Mouse (Mus musculus) limb, embryonic 12.5 days (tissue): ENCODE measurements around the gene Naa16. TPM values are rescaled to one million over a fixed set of nuclear protein-coding genes. Genes with fewer than 3 reads are reported as not detected.
"Not testable (repeated sequence)": the region's sequence is repeated elsewhere in the genome, so short reads cannot be mapped to it uniquely, and the experiment has no call there.

Experiments used
- ATAC-seq: fragments of 200-750 bp; cut with Nextera tagmentation; 2 replicates; pipeline ENCODE4 v1.8.0; 2017; ENCODE audit warnings: low read depth, moderate TSS enrichment; ENCODE audit not compliant: insufficient number of reproducible peaks, insufficient read depth, low FRiP score, low TSS enrichment
- H3K27ac ChIP-seq: fragments of 300-500 bp; sonication (generic); 2 replicates; pipeline ENCODE4 v1.5.1; 2016; ENCODE audit warnings: mild to moderate bottlenecking, moderate library complexity
- H3K27me3 ChIP-seq: fragments of 300-500 bp; sonication (generic); 2 replicates; pipeline ENCODE4 v1.6.1; 2016; ENCODE audit warnings: mild to moderate bottlenecking, moderate library complexity
- H3K36me3 ChIP-seq: fragments of 300-500 bp; sonication (generic); 2 replicates; pipeline ENCODE4 v1.6.1; 2016; ENCODE audit warnings: mild to moderate bottlenecking, moderate library complexity
- H3K4me1 ChIP-seq: fragments of 300-500 bp; sonication (generic); replicated peaks from 2 replicates; pipeline ENCODE4 v1.6.1; 2016
- H3K4me2 ChIP-seq: fragments of 300-500 bp; sonication (generic); 2 replicates; pipeline ENCODE4 v1.6.1; 2016; ENCODE audit warnings: mild to moderate bottlenecking, moderate library complexity
- H3K4me3 ChIP-seq: fragments of 300-500 bp; sonication (generic); replicated peaks from 2 replicates; pipeline ENCODE4 v1.5.1; 2016; ENCODE audit warnings: mild to moderate bottlenecking
- H3K9ac ChIP-seq: fragments of 300-500 bp; sonication (generic); replicated peaks from 2 replicates; pipeline ENCODE4 v1.6.1; 2016; ENCODE audit warnings: mild to moderate bottlenecking, moderate library complexity
- H3K9me3 ChIP-seq: fragments of 300-500 bp; sonication (generic); 2 replicates; pipeline ENCODE4 v1.6.1; 2016; ENCODE audit warnings: mild to moderate bottlenecking, moderate library complexity
- WGBS: fragments of 180-500 bp; shearing (Covaris S2); methylation state at CpG from one replicate; pipeline ENCODE4 v1.1.7; 2016; 5-methylcytosine and 5-hydroxymethylcytosine counted together
- polyA plus RNA-seq: library from polyadenylated mRNA; unstranded; fragments of >200 nt; fragmentation: Nextera tagmentation; extraction: Ambion mirVana; gene quantifications from 2 replicates; pipeline ENCODE4 v1.2.1, GENCODE M21; 2016

Gene Naa16
- polyA plus RNA-seq: 56.6 and 60.0 TPM in 2 replicates

DNA sequence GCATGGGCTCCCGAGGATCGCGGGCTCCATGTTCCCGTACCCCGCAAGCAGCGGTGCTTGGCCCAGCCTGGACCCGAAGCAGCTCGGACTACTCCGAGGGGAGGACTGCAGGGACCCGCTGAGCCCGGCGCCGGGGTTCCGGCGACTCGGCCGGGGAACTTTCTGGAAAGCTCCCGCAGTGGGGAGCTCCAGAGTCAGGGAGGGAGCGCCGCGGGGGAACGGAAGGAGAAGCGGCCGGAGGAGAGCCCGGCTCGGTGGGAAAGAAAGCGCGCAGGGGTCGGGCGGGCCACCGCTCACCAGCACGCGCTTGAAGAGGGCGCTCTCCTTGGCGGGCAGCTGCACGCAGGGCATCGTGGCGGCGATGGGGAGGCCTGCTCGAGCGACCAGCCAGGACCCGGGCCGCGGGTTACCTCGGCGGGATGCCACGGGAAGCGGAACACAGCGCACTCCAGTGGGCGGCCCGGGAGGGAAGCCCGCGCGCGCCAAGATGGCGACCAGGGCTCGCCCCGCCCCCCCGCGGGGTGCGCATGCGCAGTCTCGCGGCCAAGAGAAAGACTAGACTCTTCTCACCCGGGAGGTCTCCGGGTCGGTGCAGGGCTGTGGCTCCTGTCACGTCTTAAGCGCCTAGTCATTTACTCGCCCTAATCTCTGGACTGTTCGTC lies at the start of gene Naa16:
Gene Naa16, minus strand, starts transcription at position 514 of the 662 bp plus-strand sequence.
- Histone ChIP-seq H3K4me2 (peak within 1 kb of the TSS; percentile 83), H3K27me3 (no peaks in the 10 kb centered on the region), H3K9ac (peak within 1 kb of the TSS; percentile 90), H3K9me3 (no peaks in the 10 kb centered on the region), H3K27ac (peak within 1 kb of the TSS; percentile 99), H3K4me1 (peaks cover 6% of the 10 kb centered on the region), H3K4me3 (peak within 1 kb of the TSS; percentile 84), H3K36me3 (peaks cover 14% of the 10 kb centered on the region)
- under 1% methylated on average over 70 of the region's 71 CpGs for WGBS
- peak; percentile 97 for ATAC-seq

DNA sequence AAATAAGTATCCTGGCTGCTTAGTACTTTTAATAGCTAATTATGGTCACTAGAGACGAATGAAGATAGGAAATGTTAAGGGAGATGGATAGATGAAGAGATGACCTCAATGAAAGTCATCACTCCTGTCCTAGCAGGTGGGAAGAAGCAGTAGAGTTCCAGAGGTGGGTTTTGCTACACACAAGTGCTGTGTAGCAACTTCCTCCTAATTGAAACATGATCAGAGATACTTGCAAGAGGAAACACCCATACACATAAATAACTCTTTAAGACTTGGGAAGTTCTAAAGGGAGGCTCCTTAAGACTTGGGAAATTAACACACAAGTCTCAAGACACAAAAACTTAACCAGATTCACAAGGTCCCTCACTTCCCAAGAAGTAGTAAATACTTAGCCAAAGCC lies 43.5 kb upstream of the Naa16 start:
- no peak for ATAC-seq
- Histone ChIP-seq H3K36me3 (peaks cover 4% of the 10 kb centered on the region), H3K9me3 (0 out of 2 replicates have a peak, but pooled peaks cover 3% of the 10 kb centered on the region), H3K4me3 (no peak overlapping the region), H3K27me3 (no peaks in the 10 kb centered on the region), H3K9ac (no peak overlapping the region), H3K27ac (no peak overlapping the region), H3K4me2 (no peak overlapping the region), H3K4me1 (no peaks in the 10 kb centered on the region)
- 77% methylated on average over 1 of the region's 1 CpGs for WGBS

- peak overlapping the region; percentile 63 for H3K9ac ChIP-seq
- peak; percentile 47; the same call in 1 of the 2 replicates for ATAC-seq
- peak overlapping the region; percentile 51 for H3K4me2 ChIP-seq
- H3K4me1 ChIP-seq, H3K27me3 ChIP-seq: not testable (repeated sequence)
- peak overlapping the region; percentile 84 for H3K27ac ChIP-seq
- peak overlapping the region; percentile 48 for H3K4me3 ChIP-seq
- H3K36me3 ChIP-seq: peaks cover 26% of the 10 kb centered on the region
- 62% methylated on average over 7 of the region's 59 CpGs for WGBS
- H3K9me3 ChIP-seq: peaks cover 17% of the 10 kb centered on the region
These were observed 36.3 kb upstream of the Naa16 start for GRCm38 (mm10) chr14:79426730-79427365.

GRCm38 (mm10) chr14:79425979-79426729 lies 35.6 kb upstream of the Naa16 start, which contains the start of gene Kbtbd7:
Gene Kbtbd7 (plus strand): TSS chr14:79426511.
- Histone ChIP-seq H3K9me3 (peaks cover 14% of the 10 kb centered on the region), H3K36me3 (peaks cover 22% of the 10 kb centered on the region), H3K4me2 (peak within 1 kb of the TSS; percentile 51), H3K4me1 (no peaks in the 10 kb centered on the region), H3K27me3 (no peaks in the 10 kb centered on the region), H3K9ac (peak within 1 kb of the TSS; percentile 63), H3K27ac (peak within 1 kb of the TSS; percentile 84), H3K4me3 (peak within 1 kb of the TSS; percentile 48)
- ATAC-seq: peak; percentile 99
- WGBS: under 1% methylated on average over 44 of the region's 44 CpGs

- WGBS: 77% methylated on average over 20 of the region's 20 CpGs
- Histone ChIP-seq H3K9me3 (no peaks in the 10 kb centered on the region), H3K9ac (no peak overlapping the region), H3K27ac (no peak overlapping the region), H3K4me3 (no peak overlapping the region), H3K27me3 (no peaks in the 10 kb centered on the region), H3K36me3 (peaks cover 18% of the 10 kb centered on the region), H3K4me2 (no peak overlapping the region), H3K4me1 (no peaks in the 10 kb centered on the region)
- ATAC-seq: no peak
These were observed 29.6 kb upstream of the Naa16 start for GRCm38 (mm10) chr14:79420083-79420685.

- WGBS: 80% methylated on average over 6 of the region's 6 CpGs
- Histone ChIP-seq H3K4me2 (no peak overlapping the region), H3K36me3 (peaks cover 20% of the 10 kb centered on the region), H3K9me3 (no peaks in the 10 kb centered on the region), H3K9ac (no peak overlapping the region), H3K4me1 (no peaks in the 10 kb centered on the region), H3K27me3 (no peaks in the 10 kb centered on the region), H3K27ac (no peak overlapping the region), H3K4me3 (no peak overlapping the region)
- ATAC-seq: no peak
These were observed 22.5 kb upstream of the Naa16 start for GRCm38 (mm10) chr14:79413121-79413520.

DNA sequence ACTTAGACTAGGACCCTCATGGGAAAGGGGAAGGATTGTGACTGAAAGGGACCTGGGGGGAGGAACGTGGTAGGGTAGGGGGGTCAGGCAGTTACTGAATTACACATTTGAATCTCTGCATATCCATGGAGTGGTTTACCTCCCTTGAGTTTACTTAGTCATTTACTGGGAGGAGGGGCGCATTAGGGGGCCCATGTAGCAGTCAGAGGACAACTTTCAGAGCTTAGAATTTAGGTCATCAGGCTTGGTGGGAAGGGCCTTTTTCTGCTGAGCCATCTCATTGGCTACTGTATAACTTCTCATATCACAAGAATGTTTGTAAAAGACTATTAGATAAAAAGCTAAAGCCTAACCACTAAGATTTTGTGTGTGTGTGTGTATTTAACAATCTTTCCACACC lies 20.1 kb upstream of the Naa16 start:
- 69% methylated on average over 2 of the region's 2 CpGs for WGBS
- H3K9me3 ChIP-seq: no peaks in the 10 kb centered on the region
- H3K4me2 ChIP-seq: no peak overlapping the region

DNA sequence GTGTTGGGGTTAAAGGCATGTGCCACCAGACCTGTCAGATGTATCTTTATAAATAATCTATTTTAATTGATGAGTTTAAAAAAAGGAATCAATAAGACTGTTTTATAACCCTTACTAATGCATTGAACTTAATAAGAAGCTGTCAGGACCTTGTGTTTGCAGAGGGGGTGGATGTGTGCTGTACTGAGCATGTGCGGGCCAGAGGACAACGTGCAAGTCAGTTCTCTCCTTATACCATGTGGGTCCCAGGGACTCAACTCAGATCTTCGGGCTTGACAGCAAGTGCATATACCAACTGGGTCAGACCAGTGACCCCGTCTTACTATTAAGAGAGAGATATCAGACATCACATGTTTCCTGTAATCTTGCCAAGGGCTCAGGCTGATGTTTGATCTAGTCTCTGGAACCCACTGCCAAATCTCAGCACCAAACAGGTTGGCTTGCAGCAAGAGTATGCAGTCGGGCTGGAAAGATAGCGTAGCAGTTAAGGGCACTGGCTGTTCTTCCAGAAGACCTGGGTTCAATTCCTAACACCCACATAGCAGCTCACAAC lies 18.8 kb upstream of the Naa16 start:
- 91% methylated on average over 6 of the region's 6 CpGs for WGBS
- Histone ChIP-seq H3K4me2 (no peak overlapping the region), H3K9me3 (no peaks in the 10 kb centered on the region), H3K9ac (no peak overlapping the region), H3K4me1 (no peaks in the 10 kb centered on the region), H3K27ac (no peak overlapping the region), H3K4me3 (no peak overlapping the region), H3K36me3 (peaks cover 26% of the 10 kb centered on the region), H3K27me3 (no peaks in the 10 kb centered on the region)
- no peak for ATAC-seq

More for the DNA sequence above, 20.1 kb upstream of the Naa16 start:
- Histone ChIP-seq H3K27ac (no peak overlapping the region), H3K9ac (no peak overlapping the region), H3K4me3 (no peak overlapping the region), H3K27me3 (no peaks in the 10 kb centered on the region), H3K36me3 (peaks cover 27% of the 10 kb centered on the region), H3K4me1 (no peaks in the 10 kb centered on the region)
- ATAC-seq: no peak

GRCm38 (mm10) chr14:79407641-79408040 lies 17.1 kb upstream of the Naa16 start:
- Histone ChIP-seq H3K4me3 (no peak overlapping the region), H3K4me1 (no peaks in the 10 kb centered on the region), H3K36me3 (peaks cover 24% of the 10 kb centered on the region; the same call in 1 of the 2 replicates), H3K27me3 (no peaks in the 10 kb centered on the region), H3K9me3 (no peaks in the 10 kb centered on the region), H3K4me2 (no peak overlapping the region), H3K27ac (no peak overlapping the region), H3K9ac (no peak overlapping the region)
- 84% methylated on average over 2 of the region's 2 CpGs for WGBS
- no peak for ATAC-seq

GRCm38 (mm10) chr14:79397321-79398122 lies 6.9 kb upstream of the Naa16 start, which contains the start of gene Mtrf1:
Gene Mtrf1 (plus strand): TSS chr14:79397772.
- peak; percentile 86 for ATAC-seq
- Histone ChIP-seq H3K27ac (peak within 1 kb of the TSS; percentile 87), H3K36me3 (peaks cover 14% of the 10 kb centered on the region), H3K4me2 (peak within 1 kb of the TSS; percentile 60), H3K27me3 (no peaks in the 10 kb centered on the region), H3K4me1 (no peaks in the 10 kb centered on the region; the same call in 1 of the 2 replicates), H3K9ac (peak within 1 kb of the TSS; percentile 70), H3K4me3 (peak within 1 kb of the TSS; percentile 50), H3K9me3 (no peaks in the 10 kb centered on the region)
- WGBS: 21% methylated on average over 23 of the region's 23 CpGs
